Mouse (Mus musculus) kidney, postnatal 0 days (tissue): ENCODE results near the gene Igsf6. TPM values are rescaled to one million over a fixed set of nuclear protein-coding genes. Genes with fewer than 3 reads are reported as not detected.
A peak's percentile ranks its signal among the peaks of the same experiment; 100 is the strongest.

Experiments
- ATAC-seq: fragments of 200-750 bp; cut with Nextera tagmentation; replicated peaks from 2 replicates; pipeline ENCODE4 v1.8.0; 2017; ENCODE audit warnings: low read depth, moderate number of reproducible peaks, moderate TSS enrichment, moderate library complexity; ENCODE audit not compliant: low FRiP score
- DNase-seq: peaks from one replicate; pipeline ENCODE4 v3.0.0-alpha.2; 2016; ENCODE audit warnings: low spot score
- H3K27ac ChIP-seq: fragments of 300-500 bp; sonication (generic); 2 replicates; pipeline ENCODE4 v1.5.1; 2014; ENCODE audit warnings: mild to moderate bottlenecking
- H3K27me3 ChIP-seq: fragments of 300-500 bp; sonication (generic); 2 replicates; pipeline ENCODE4 v1.6.1; 2014; ENCODE audit warnings: low read length, mixed read lengths; ENCODE audit not compliant: insufficient read depth
- H3K36me3 ChIP-seq: fragments of 300-500 bp; sonication (generic); 2 replicates; pipeline ENCODE4 v1.6.1; 2014; ENCODE audit warnings: low read length, mixed read lengths; ENCODE audit not compliant: insufficient read depth
- H3K4me1 ChIP-seq: fragments of 300-500 bp; sonication (generic); replicated peaks from 2 replicates; pipeline ENCODE4 v1.6.1; 2014; ENCODE audit warnings: antibody characterized with exemption, low read length, mixed read lengths; ENCODE audit not compliant: insufficient read depth
- H3K4me2 ChIP-seq: fragments of 300-500 bp; sonication (generic); 2 replicates; pipeline ENCODE4 v1.6.1; 2014; ENCODE audit warnings: mild to moderate bottlenecking, low read length, moderate library complexity, mixed read lengths
- H3K4me3 ChIP-seq: fragments of 300-500 bp; sonication (generic); replicated peaks from 2 replicates; pipeline ENCODE4 v1.5.1; 2014; ENCODE audit warnings: low read depth, low read length
- H3K9ac ChIP-seq: fragments of 300-500 bp; sonication (generic); 2 replicates; pipeline ENCODE4 v1.6.1; 2014; ENCODE audit warnings: low read depth, low read length
- H3K9me3 ChIP-seq: fragments of 300-500 bp; sonication (generic); replicated peaks from 2 replicates; pipeline ENCODE4 v1.6.1; 2016; ENCODE audit warnings: low read length, inconsistent platforms, mixed read lengths
- CTCF ChIP-seq: IDR thresholded peaks from 2 replicates; pipeline ENCODE4 v1.5.1; 2016; ENCODE audit warnings: antibody characterized with exemption, low read depth, mild to moderate bottlenecking, moderate library complexity
- WGBS: fragments of 180-500 bp; shearing (Covaris S2); extraction: QIAGEN DNeasy Blood & Tissue Kit; methylation state at CpG from one replicate; pipeline ENCODE4 v1.1.7; 2014; 5-methylcytosine and 5-hydroxymethylcytosine counted together
- polyA plus RNA-seq: library from polyadenylated mRNA; unstranded; fragments of >200 nt; fragmentation: Nextera tagmentation; extraction: Ambion mirVana; gene quantifications from 2 replicates; pipeline ENCODE4 v1.2.1, GENCODE M21; 2015

Gene Igsf6
- polyA plus RNA-seq, 1 experiment from 2014 or later, result 1.1 TPM

GRCm38 (mm10) chr7:121081350-121081749 lies 7.0 kb upstream of the Igsf6 start, which contains the start of gene Otoa:
Otoa (plus strand) TSS chr7:121081650.
- Histone ChIP-seq H3K27ac (no peak within 1 kb of the TSS), H3K27me3 (no peaks in the 10 kb centered on the region), H3K4me3 (no peak within 1 kb of the TSS), H3K4me2 (no peak within 1 kb of the TSS), H3K4me1 (no peaks in the 10 kb centered on the region), H3K9ac (no peak within 1 kb of the TSS), H3K36me3 (peaks cover 8% of the 10 kb centered on the region; the same call in 1 of the 2 replicates), H3K9me3 (no peaks in the 10 kb centered on the region)
- ATAC-seq (no peak), DNase-seq (no peak)
- WGBS, result 83% methylated on average over 4 of the region's 4 CpGs
- TF ChIP-seq CTCF, result no peak

- ATAC-seq, result peak; percentile 63
- peak; percentile 86 for TF ChIP-seq CTCF
- no peak overlapping the region for H3K4me2 ChIP-seq
- no peaks in the 10 kb centered on the region for H3K27me3 ChIP-seq
- DNase-seq, result peak; percentile 89
- H3K4me1 ChIP-seq, result no peaks in the 10 kb centered on the region
- H3K36me3 ChIP-seq, result peaks cover 8% of the 10 kb centered on the region; the same call in 1 of the 2 replicates
- no peak overlapping the region for H3K27ac ChIP-seq
- H3K9ac ChIP-seq, result no peak overlapping the region
- WGBS, result 24% methylated on average over 5 of the region's 5 CpGs
- no peaks in the 10 kb centered on the region for H3K9me3 ChIP-seq
- no peak overlapping the region for H3K4me3 ChIP-seq
Observed at GRCm38 (mm10) chr7:121077829-121078228, 3.5 kb upstream of the Igsf6 start.

- Histone ChIP-seq H3K4me2 (no peak overlapping the region), H3K4me1 (no peaks in the 10 kb centered on the region), H3K9ac (no peak overlapping the region), H3K36me3 (peaks cover 8% of the 10 kb centered on the region; the same call in 1 of the 2 replicates), H3K27me3 (no peaks in the 10 kb centered on the region), H3K9me3 (no peaks in the 10 kb centered on the region), H3K27ac (no peak overlapping the region), H3K4me3 (no peak overlapping the region)
- peak; percentile 53; the same call in 1 of the 2 replicates for ATAC-seq
- no peak for DNase-seq
- no peak for TF ChIP-seq CTCF
- 85% methylated on average over 6 of the region's 6 CpGs for WGBS
Observed at GRCm38 (mm10) chr7:121077311-121077710, 2.9 kb upstream of the Igsf6 start.

- Histone ChIP-seq H3K4me1 (no peaks in the 10 kb centered on the region), H3K36me3 (peaks cover 15% of the 10 kb centered on the region; the same call in 1 of the 2 replicates), H3K4me3 (no peak overlapping the region), H3K27ac (no peak overlapping the region), H3K4me2 (no peak overlapping the region), H3K27me3 (no peaks in the 10 kb centered on the region), H3K9me3 (no peaks in the 10 kb centered on the region), H3K9ac (no peak overlapping the region)
- no peak for TF ChIP-seq CTCF
- ATAC-seq (no peak), DNase-seq (no peak)
- 86% methylated on average over 5 of the region's 5 CpGs for WGBS
Observed at GRCm38 (mm10) chr7:121075416-121075815, 1.0 kb upstream of the Igsf6 start.

GRCm38 (mm10) chr7:121074801-121075400 lies 529 bp upstream of the Igsf6 start:
- Histone ChIP-seq H3K27ac (peak overlapping the region; percentile 37; the same call in 1 of the 2 replicates), H3K4me3 (no peak overlapping the region), H3K9ac (no peak overlapping the region), H3K4me1 (no peaks in the 10 kb centered on the region), H3K27me3 (no peaks in the 10 kb centered on the region), H3K4me2 (no peak overlapping the region), H3K9me3 (no peaks in the 10 kb centered on the region), H3K36me3 (peaks cover 19% of the 10 kb centered on the region; the same call in 1 of the 2 replicates)
- WGBS, result 67% methylated on average over 6 of the region's 6 CpGs
- TF ChIP-seq CTCF, result no peak
- no peak for ATAC-seq
- peak; percentile 19 for DNase-seq

GRCm38 (mm10) chr7:121072506-121072905 lies 1.9 kb downstream of the Igsf6 start:
- ATAC-seq, result no peak
- no peak overlapping the region for H3K9ac ChIP-seq

More at GRCm38 (mm10) chr7:121072506-121072905, 1.9 kb downstream of the Igsf6 start:
- no peak for TF ChIP-seq CTCF
- H3K27ac ChIP-seq, result no peak overlapping the region
- no peak overlapping the region for H3K4me2 ChIP-seq
- no peaks in the 10 kb centered on the region for H3K9me3 ChIP-seq
- 66% methylated on average over 5 of the region's 5 CpGs for WGBS
- H3K36me3 ChIP-seq, result peaks cover 19% of the 10 kb centered on the region; the same call in 1 of the 2 replicates
- no peak overlapping the region for H3K4me3 ChIP-seq
- no peaks in the 10 kb centered on the region for H3K4me1 ChIP-seq
- no peak for DNase-seq
- H3K27me3 ChIP-seq, result no peaks in the 10 kb centered on the region
